In the genomic region with DNA sequence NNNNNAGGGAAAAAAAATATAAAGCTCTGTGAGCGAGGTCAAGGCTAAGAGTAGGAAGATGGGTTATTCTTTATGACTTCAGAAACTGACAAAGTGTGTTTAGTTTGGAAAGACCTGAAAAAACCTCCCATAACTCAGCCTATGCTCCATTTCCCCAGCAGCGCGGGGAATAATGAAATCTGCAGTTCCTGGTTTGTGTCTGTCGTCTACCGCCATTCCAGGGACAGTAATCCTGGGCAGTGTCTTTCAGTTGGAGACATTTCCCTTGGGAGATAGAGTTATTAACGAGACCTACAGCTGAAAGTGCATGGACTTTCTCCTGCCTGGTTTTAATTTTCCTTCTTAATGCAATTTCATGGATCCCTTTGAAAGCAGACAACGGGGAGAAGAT, we compare ENCODE assay signal across 12 mouse cellular contexts.
A peak's percentile ranks its signal among the peaks of the same experiment; 100 is the strongest.
DNase-seq lines count a peak whose midpoint lies in the region; ATAC-seq and TF ChIP-seq lines count a peak whose summit lies in the region.
"Had no signal": no experiment of that assay in that cellular context is flagged by ENCODE, and none has a peak within 500 bp of the region (broad histone marks: within the 10 kb centered on the region; RNA-seq: fewer than 3 reads in every experiment).

No protein-coding gene starts in this region.

- no peak for ATAC-seq in limb, embryonic 14.5 days (ENCODE audit: low FRiP score, low read depth)
- no peak for ATAC-seq in embryonic facial prominence, embryonic 11.5 days (replicated peaks; ENCODE audit: insufficient number of reproducible peaks, low FRiP score, low TSS enrichment, low read depth)
- ATAC-seq: activated CD4-positive, CD25-positive, alpha-beta regulatory T cell, adult 4 months had no signal

- H3K4me2 ChIP-seq in limb, embryonic 14.5 days (replicated peaks; ENCODE audit: low read depth, low read length, severe bottlenecking), result no peak overlapping the region
- H3K4me2 ChIP-seq in embryonic facial prominence, embryonic 11.5 days (ENCODE audit: low read depth, low read length), result no peak overlapping the region

- H3K27me3 ChIP-seq in limb, embryonic 14.5 days (ENCODE audit: control insufficient read depth, insufficient read depth, low read length), result no peaks in the 10 kb centered on the region
- no peaks in the 10 kb centered on the region for H3K27me3 ChIP-seq in limb, embryonic 10.5 days (ENCODE audit: low read depth, poor library complexity, severe bottlenecking)
- no peaks in the 10 kb centered on the region for H3K27me3 ChIP-seq in embryonic facial prominence, embryonic 11.5 days (ENCODE audit: control insufficient read depth, insufficient read depth, low read length)

- no peak overlapping the region for H3K27ac ChIP-seq in limb, embryonic 14.5 days (replicated peaks; ENCODE audit: low read depth, low read length)
- H3K27ac ChIP-seq in limb, embryonic 10.5 days, result no peak overlapping the region
- H3K27ac ChIP-seq in embryonic facial prominence, embryonic 11.5 days (replicated peaks; ENCODE audit: low read depth, low read length), result no peak overlapping the region
- H3K27ac ChIP-seq: heart, adult 2 months; midbrain, embryonic 10.5 days had no signal

- no peaks in the 10 kb centered on the region for H3K4me1 ChIP-seq in limb, embryonic 14.5 days (ENCODE audit: control insufficient read depth, insufficient read depth, low read length)
- no peaks in the 10 kb centered on the region; the same call in 1 of the 2 replicates for H3K4me1 ChIP-seq in limb, embryonic 10.5 days
- no peaks in the 10 kb centered on the region for H3K4me1 ChIP-seq in embryonic facial prominence, embryonic 11.5 days (ENCODE audit: control insufficient read depth, insufficient read depth, low read length)
- H3K4me1 ChIP-seq: midbrain, embryonic 10.5 days had no signal

- DNase-seq in cerebellum, postnatal 14 days, result peak; percentile 5 to 7
- DNase-seq in cerebellum, adult 9-11 months, result no peak
- DNase-seq in limb, embryonic 14.5 days (ENCODE audit: low spot score), result peak; percentile 29
- DNase-seq in limb, embryonic 10.5 days (ENCODE audit: low spot score), result no peak
- DNase-seq in MN1 (ENCODE audit: low spot score), result peak; percentile 95
- DNase-seq in embryonic facial prominence, embryonic 11.5 days (ENCODE audit: low spot score), result peak; percentile 43
- DNase-seq in retina, postnatal 1 day, result no peak
- DNase-seq in heart, postnatal 4 days, result no peak
- DNase-seq: B cell, adult 2 months; heart, adult 2 months had no signal

- no peak overlapping the region for H3K4me3 ChIP-seq in limb, embryonic 14.5 days (replicated peaks; ENCODE audit: low read length)
- no peak overlapping the region for H3K4me3 ChIP-seq in limb, embryonic 10.5 days
- H3K4me3 ChIP-seq in embryonic facial prominence, embryonic 11.5 days (ENCODE audit: low read depth, low read length), result no peak overlapping the region
- H3K4me3 ChIP-seq: heart, adult 2 months; midbrain, embryonic 10.5 days had no signal

- H3K9me3 ChIP-seq in limb, embryonic 14.5 days (ENCODE audit: control insufficient read depth, low read length), result no peaks in the 10 kb centered on the region
- no peaks in the 10 kb centered on the region for H3K9me3 ChIP-seq in limb, embryonic 10.5 days (replicated peaks)
- no peaks in the 10 kb centered on the region for H3K9me3 ChIP-seq in embryonic facial prominence, embryonic 11.5 days (replicated peaks; ENCODE audit: control insufficient read depth, low read length)
- H3K9me3 ChIP-seq: midbrain, embryonic 10.5 days had no signal

- no peak for TF ChIP-seq POLR2A in limb, embryonic 14.5 days (IDR thresholded peaks at IDR 0.05; ENCODE audit: borderline replicate concordance, extremely low read depth, insufficient read depth, insufficient read length)

- 48% methylated on average over 7 of the region's 7 CpGs for WGBS in limb, embryonic 14.5 days
- WGBS in limb, embryonic 10.5 days, result 55% methylated on average over 7 of the region's 7 CpGs
- WGBS in embryonic facial prominence, embryonic 11.5 days, result 58% methylated on average over 7 of the region's 7 CpGs

- no peaks in the 10 kb centered on the region for H3K36me3 ChIP-seq in limb, embryonic 14.5 days (ENCODE audit: control insufficient read depth, insufficient read depth, low read length)
- no peaks in the 10 kb centered on the region for H3K36me3 ChIP-seq in limb, embryonic 10.5 days
- no peaks in the 10 kb centered on the region for H3K36me3 ChIP-seq in embryonic facial prominence, embryonic 11.5 days (replicated peaks; ENCODE audit: control insufficient read depth, insufficient read depth, low read depth, low read length)
- H3K36me3 ChIP-seq: midbrain, embryonic 10.5 days had no signal

- H3K9ac ChIP-seq in limb, embryonic 14.5 days (ENCODE audit: low read depth, low read length, severe bottlenecking), result no peak overlapping the region
- H3K9ac ChIP-seq in embryonic facial prominence, embryonic 11.5 days (replicated peaks; ENCODE audit: low read length), result no peak overlapping the region

Comparison
In these comparisons a context has a peak if more than half of its experiments do, and no peak if none do; other contexts are left out.
1. DNase-seq: peak in cerebellum, postnatal 14 days (2 of 2), limb, embryonic 14.5 days (single experiment), MN1 (single experiment) and embryonic facial prominence, embryonic 11.5 days (single experiment); none in cerebellum, adult 9-11 months (single experiment), limb, embryonic 10.5 days (single experiment), retina, postnatal 1 day (single experiment) and heart, postnatal 4 days (single experiment).